Mouse (Mus musculus): ENCODE results near the gene Slc27a5.

- TF ChIP-seq CTCF (IDR thresholded peaks at IDR 0.05; ENCODE audit: low read depth, low read length) (peak; percentile 87), EP300 (IDR thresholded peaks at IDR 0.05; ENCODE audit: insufficient read depth, low read depth, low read length) (0 out of 2 replicates have a peak, but pooled peaks have one; percentile 10), POLR2A (IDR thresholded peaks at IDR 0.05; ENCODE audit: insufficient read depth, low read length) (no peak)
These were observed 11.4 kb upstream of the Slc27a5 start for GRCm38 (mm10) chr7:13009143-13010004.
